Mouse (Mus musculus) G1E (cell line): ENCODE results near the gene Map4k4. TPM values are rescaled to one million over a fixed set of nuclear protein-coding genes. Genes with fewer than 3 reads are reported as not detected.

Source experiments
- ATAC-seq: 2 replicates; pipeline ENCODE4 v1.8.0; 2016; ENCODE audit warnings: mild to moderate bottlenecking; ENCODE audit not compliant: insufficient number of reproducible peaks, poor library complexity, low FRiP score, severe bottlenecking; ENCODE audit errors: extremely low read depth
- DNase-seq: peaks from one replicate; pipeline ENCODE4 v3.0.0; 2012; ENCODE audit warnings: low spot score
- H3K27me3 ChIP-seq: 2 replicates; pipeline ENCODE4 v1.6.1; 2012; ENCODE audit warnings: mild to moderate bottlenecking, low read length, inconsistent platforms; ENCODE audit not compliant: insufficient read depth
- H3K36me3 ChIP-seq: replicated peaks from 2 replicates; pipeline ENCODE3; 2012; ENCODE audit warnings: mild to moderate bottlenecking, inconsistent platforms
- H3K4me1 ChIP-seq: 2 replicates; pipeline ENCODE4 v1.6.1; 2012; ENCODE audit warnings: low read depth, low read length, inconsistent platforms, mixed read lengths; ENCODE audit not compliant: insufficient read depth
- H3K4me3 ChIP-seq: 2 replicates; pipeline ENCODE4 v1.5.1; 2012; ENCODE audit warnings: low read depth, mild to moderate bottlenecking, inconsistent platforms, low read length, moderate library complexity, mixed read lengths
- H3K9me3 ChIP-seq: replicated peaks from 2 replicates; pipeline ENCODE4 v1.6.1; 2012; ENCODE audit warnings: inconsistent platforms
- CTCF ChIP-seq: IDR thresholded peaks from 2 replicates; pipeline ENCODE4 v1.5.1; 2012; ENCODE audit warnings: low read depth, low read length, inconsistent platforms, mixed read lengths
- GATA1 ChIP-seq: IDR thresholded peaks from 2 replicates; pipeline ENCODE4 v1.6.1; 2012; ENCODE audit warnings: borderline replicate concordance, low read length, inconsistent platforms, mixed read lengths
- GATA2 ChIP-seq: IDR thresholded peaks from 2 replicates; pipeline ENCODE4 v1.6.1; 2012; ENCODE audit warnings: low read depth, low read length, inconsistent platforms, borderline replicate concordance
- POLR2AphosphoS5 ChIP-seq: IDR thresholded peaks from 2 replicates; pipeline ENCODE4 v1.6.1; 2012; ENCODE audit warnings: low read depth, low read length, inconsistent platforms; ENCODE audit not compliant: insufficient replicate concordance
- TAL1 ChIP-seq: conservative IDR thresholded peaks from 2 replicates; pipeline ENCODE4 v1.6.1; 2012; ENCODE audit warnings: low read depth, low read length, inconsistent platforms, mixed read lengths
- polyA plus RNA-seq: library from polyadenylated mRNA; stranded (reverse); fragments of >175 nt; gene quantifications from 2 replicates; pipeline ENCODE4 v1.2.3, GENCODE M21; 2012
- total RNA-seq, 2 experiments: library from RNA; stranded (forward) in 1 of 2; stranded (reverse) in 1 of 2; fragments of 200-1000 nt in 1 of 2; fragments of >200 nt in 1 of 2; fragmentation: Nextera tagmentation in 1 of 2; gene quantifications; 2 replicates each; pipeline ENCODE4 v1.2.3; 2014 to 2017

Map4k4 gene
- total and polyA plus RNA-seq, 3 experiments: 0.01 to 0.93 TPM; not detected in 1

DNA sequence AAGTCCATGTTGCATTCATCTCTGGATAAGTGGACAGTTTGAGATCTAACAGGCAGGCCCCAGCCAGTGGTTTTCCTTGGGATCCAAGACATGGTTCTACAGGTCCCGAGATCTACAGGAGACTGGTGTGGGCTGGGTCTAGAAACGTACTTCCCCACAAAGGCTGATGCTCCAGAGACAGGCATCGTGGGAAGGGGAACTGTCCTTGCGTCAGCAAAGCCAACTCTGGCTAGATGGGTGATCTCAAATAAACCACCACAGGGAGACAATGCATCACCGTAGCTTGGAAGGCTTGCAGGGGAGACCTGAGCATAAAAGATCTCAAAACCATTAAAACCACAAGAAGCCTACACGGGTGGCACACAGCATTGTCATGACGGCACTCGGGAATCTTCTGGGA is 163.8 kb downstream of the Map4k4 start:
- no peaks in the 10 kb centered on the region; the same call in 1 of the 2 replicates for H3K27me3 ChIP-seq
- ATAC-seq (no peak), DNase-seq (no peak)
- H3K9me3 ChIP-seq: no peaks in the 10 kb centered on the region
- H3K36me3 ChIP-seq: no peaks in the 10 kb centered on the region
- no peak overlapping the region for H3K4me3 ChIP-seq
- TF ChIP-seq POLR2AphosphoS5 (no peak), GATA2 (no peak), TAL1 (no peak), CTCF (no peak), GATA1 (no peak)
- H3K4me1 ChIP-seq: no peaks in the 10 kb centered on the region

DNA sequence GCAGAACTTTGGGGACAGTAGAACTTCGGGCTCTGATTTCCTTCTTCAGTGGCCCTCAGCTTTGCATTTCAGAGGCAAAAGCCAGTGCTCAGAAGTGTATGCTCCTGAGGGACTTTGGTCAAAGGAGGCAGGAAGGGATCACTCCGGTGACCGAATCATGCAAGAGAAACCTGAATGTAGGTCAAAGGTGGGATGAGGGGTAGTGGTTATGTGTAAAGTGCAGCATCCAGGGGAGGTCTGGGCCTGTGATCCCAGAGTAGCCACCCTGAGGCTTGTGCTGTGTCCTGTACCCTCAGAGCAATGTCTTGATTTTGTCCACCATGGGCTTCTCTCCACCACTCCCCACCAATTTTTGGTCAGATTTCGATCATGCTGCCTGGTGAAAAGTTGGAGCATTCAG is 171.8 kb downstream of the Map4k4 start:
- no peaks in the 10 kb centered on the region for H3K36me3 ChIP-seq
- H3K9me3 ChIP-seq: no peaks in the 10 kb centered on the region
- ATAC-seq: no peak
- H3K4me1 ChIP-seq: no peaks in the 10 kb centered on the region
- DNase-seq: no peak
- H3K4me3 ChIP-seq: no peak overlapping the region
- TF ChIP-seq TAL1 (no peak), GATA1 (no peak), POLR2AphosphoS5 (no peak), CTCF (no peak), GATA2 (no peak)
- peaks cover 4% of the 10 kb centered on the region; the same call in 1 of the 2 replicates for H3K27me3 ChIP-seq

DNA sequence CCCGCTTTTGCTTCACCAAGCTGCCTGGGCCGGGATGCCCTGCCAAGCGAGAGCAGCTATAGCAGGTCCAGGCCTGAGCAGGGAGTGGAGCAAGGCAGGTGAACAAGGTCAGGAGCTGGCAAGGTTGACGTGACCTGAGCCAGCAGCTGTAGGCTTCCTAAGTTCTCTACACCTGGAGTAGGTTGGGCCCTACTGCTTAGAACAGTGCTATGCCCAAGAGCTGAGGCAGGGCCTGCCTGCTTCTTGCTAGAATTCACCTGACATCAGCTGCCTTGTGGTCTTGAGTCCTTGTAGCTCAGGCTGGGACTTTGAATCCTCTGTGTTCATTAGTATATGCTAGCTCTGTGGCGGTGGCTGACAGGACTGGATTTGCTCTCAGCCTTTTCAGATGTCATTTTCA is 173.1 kb downstream of the Map4k4 start, which contains the start of gene Il1r2:
Gene Il1r2, plus strand, starts transcription at position 301 of the 400 bp plus-strand sequence.
- ATAC-seq: no peak
- H3K9me3 ChIP-seq: no peaks in the 10 kb centered on the region
- H3K27me3 ChIP-seq: peaks cover 4% of the 10 kb centered on the region; the same call in 1 of the 2 replicates

More for the DNA sequence above, 173.1 kb downstream of the Map4k4 start, which contains the start of gene Il1r2:
- H3K4me3 ChIP-seq: no peak within 1 kb of the TSS
- TF ChIP-seq GATA1 (no peak), POLR2AphosphoS5 (no peak), GATA2 (no peak), TAL1 (no peak), CTCF (no peak)
- DNase-seq: no peak
- H3K36me3 ChIP-seq: no peaks in the 10 kb centered on the region
- no peaks in the 10 kb centered on the region for H3K4me1 ChIP-seq

Other genes starting within 250 kb of the Map4k4 start
- not detected in 2 replicates for gene Creg2, start 249.4 kb upstream of the Map4k4 start, total RNA-seq (2014; fragmentation: Nextera tagmentation)
- 0.05 and 0.06 TPM in 2 replicates for gene Creg2, start 249.4 kb upstream of the Map4k4 start, total RNA-seq (2017)
- not detected in 2 replicates for gene Creg2, start 249.4 kb upstream of the Map4k4 start, polyA plus RNA-seq
- not detected in 2 replicates for gene Rfx8, start 179.9 kb upstream of the Map4k4 start, total RNA-seq (2014; fragmentation: Nextera tagmentation)
- 0.22 TPM in 1 of 2 replicates, not detected in the other for gene Rfx8, start 179.9 kb upstream of the Map4k4 start, total RNA-seq (2017)
- not detected in 2 replicates for gene Rfx8, start 179.9 kb upstream of the Map4k4 start, polyA plus RNA-seq
- not detected in 2 replicates for gene Gm3646, start 95.6 kb upstream of the Map4k4 start, total RNA-seq (2014; fragmentation: Nextera tagmentation)
- not detected in 2 replicates for gene Gm3646, start 95.6 kb upstream of the Map4k4 start, total RNA-seq (2017)
- gene Gm3646, start 95.6 kb upstream of the Map4k4 start, polyA plus RNA-seq: not detected in 2 replicates
- gene Il1r2, start 173.2 kb downstream of the Map4k4 start, total RNA-seq (2014; fragmentation: Nextera tagmentation): not detected in 2 replicates
- 0.49 TPM in 1 of 2 replicates, not detected in the other for gene Il1r2, start 173.2 kb downstream of the Map4k4 start, total RNA-seq (2017)
- not detected in 2 replicates for gene Il1r2, start 173.2 kb downstream of the Map4k4 start, polyA plus RNA-seq